Mouse (Mus musculus) E14TG2a.4 (cell line): ENCODE measurements at regions not wholly inside any gene's neighbourhood (a gene's known extent, or its start where the extent isn't known, plus 50 kb on each side); places are given as distances from the start of the nearest gene placed in this dataset.

Experiments used
- CTCF ChIP-seq: conservative IDR thresholded peaks from 2 replicates; pipeline ENCODE4 v1.5.1; 2014; ENCODE audit warnings: low read length
- NANOG ChIP-seq: IDR thresholded peaks from 2 replicates; pipeline ENCODE4 v1.6.1; 2014; ENCODE audit warnings: borderline replicate concordance, low read length, mixed read lengths
- POU5F1 ChIP-seq: IDR thresholded peaks from 2 replicates; pipeline ENCODE4 v1.6.1; 2014; ENCODE audit warnings: low read length, borderline replicate concordance

DNA sequence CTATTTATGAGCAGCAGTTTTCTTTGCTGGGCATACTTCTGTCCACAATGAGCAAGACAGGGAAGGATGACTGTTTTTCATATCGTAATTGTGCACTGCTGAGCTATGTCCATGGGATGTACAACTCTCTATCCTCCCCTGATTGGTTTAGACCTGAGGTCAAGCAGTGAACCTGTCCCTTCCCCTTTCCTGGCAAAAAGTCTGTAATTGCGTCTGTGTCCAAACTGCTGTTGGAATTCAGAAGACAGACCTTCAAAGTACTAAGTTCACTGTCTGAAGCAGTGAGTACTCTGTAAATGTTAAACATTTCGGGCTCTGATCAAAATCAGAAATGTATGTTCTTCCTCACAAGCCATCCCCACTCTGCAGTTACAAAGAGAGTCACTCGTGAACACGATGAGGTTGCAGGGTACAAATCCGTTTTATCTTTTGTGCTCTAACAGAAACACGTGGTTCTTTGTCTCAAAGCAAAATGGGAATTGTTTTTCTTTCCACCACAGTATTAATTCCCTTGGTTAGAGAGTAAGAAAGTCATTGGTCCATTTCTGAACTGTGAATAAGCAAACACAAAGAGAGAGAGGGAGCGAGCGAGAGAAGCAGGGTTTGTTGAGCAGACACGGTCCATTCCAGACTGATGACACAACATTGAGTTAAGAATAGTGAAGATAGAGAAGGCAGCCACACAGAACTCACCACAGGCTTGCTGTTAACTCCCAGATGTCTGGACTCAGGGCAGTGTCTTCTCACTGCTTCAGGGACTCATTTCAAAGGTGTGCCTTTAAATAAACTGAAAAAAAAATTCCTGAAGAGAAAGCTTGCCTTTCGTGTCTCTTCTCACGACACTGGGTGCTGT is 70.4 kb upstream of the Ifne start:
- no peak for TF ChIP-seq CTCF
- TF ChIP-seq NANOG: no peak
- TF ChIP-seq POU5F1: no peak
